Mouse (Mus musculus): ENCODE measurements around the gene Zfp821. TPM values are rescaled to one million over a fixed set of nuclear protein-coding genes. Genes with fewer than 3 reads are reported as not detected.

Zfp821 gene
- total RNA-seq (2023; ENCODE audit: inconsistent age): 22.5 to 28.0 TPM (median 25.2 TPM) in 4 replicates

DNA sequence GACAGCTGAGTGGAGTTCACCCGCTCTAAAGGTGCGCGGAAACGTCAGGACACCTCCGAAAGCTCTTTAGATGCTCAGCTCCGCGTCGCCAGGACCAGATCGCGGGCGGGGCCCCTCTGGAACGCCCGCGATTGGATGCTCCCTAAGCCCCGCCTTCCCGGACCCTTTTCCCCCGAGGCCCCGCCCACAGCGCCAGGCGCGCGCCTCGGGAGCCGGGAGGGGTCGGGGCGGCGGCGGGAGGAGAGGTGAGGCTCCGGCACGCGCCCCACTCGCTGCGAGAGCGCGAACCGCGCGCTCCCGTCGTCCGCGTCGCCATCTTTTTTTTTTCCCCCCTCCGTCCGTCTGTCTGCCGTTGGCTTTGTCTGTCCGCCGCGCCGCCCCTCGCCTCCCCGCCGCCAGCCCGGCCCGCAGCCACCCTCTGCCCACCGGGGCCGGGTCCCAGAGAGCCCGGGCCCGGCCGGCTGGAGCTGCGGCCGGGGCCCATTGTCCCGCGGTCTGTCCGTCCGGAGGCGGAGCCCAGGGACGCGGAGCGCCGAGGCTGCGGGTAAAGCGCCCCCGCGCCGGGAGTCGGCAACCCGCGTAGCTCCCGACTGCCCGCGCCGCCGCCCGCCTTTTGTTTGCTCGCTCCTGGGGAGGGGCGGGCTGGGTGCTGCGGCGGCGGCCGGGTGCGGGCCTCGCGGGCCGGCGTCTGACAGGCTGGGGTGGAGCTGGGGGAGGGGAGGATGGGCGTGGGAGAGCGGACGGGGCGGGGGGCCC lies at the start of gene Zfp821:
Zfp821 (plus strand) TSS at position 227 of the 756 bp plus-strand sequence.

DNA sequence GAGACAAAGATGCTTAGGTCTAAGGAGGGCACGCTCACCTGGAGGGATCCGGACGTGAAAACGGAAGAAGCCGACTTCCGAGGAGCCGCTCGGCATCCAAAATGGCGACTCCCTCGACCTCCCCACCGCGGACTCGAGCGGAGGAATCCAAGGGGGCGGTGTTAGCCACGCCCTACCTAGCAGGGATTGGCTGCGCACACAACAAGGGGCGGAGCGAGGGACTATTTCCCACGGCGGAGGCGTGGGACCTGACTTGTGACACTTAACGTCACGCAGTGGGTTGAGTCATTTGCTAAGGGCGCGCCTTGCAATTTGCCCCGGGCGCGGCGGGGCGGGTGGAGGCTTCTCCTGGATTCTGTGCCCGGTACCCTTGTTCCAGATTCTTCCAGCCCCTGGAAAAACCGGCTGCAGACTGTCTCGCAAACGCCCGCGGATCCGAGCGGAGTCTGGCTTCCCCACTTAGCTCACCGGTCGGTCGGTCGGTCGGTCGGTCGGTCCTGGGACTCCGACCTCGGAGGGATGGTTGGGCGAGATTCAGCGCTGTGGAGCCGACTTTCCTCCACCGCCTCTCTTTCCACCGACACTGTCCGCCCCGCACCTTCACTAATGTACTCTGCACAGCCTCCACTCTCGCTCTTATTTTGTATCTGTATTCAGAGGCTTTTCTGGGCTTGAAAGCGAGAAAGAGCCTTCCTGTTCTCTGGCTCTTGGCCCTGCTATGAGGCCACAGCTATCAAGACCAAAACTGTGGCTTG lies 12.0 kb upstream of the Zfp821 start, which contains the start of gene Ist1:
Ist1 (minus strand) TSS at position 115 of the 755 bp plus-strand sequence.

DNA sequence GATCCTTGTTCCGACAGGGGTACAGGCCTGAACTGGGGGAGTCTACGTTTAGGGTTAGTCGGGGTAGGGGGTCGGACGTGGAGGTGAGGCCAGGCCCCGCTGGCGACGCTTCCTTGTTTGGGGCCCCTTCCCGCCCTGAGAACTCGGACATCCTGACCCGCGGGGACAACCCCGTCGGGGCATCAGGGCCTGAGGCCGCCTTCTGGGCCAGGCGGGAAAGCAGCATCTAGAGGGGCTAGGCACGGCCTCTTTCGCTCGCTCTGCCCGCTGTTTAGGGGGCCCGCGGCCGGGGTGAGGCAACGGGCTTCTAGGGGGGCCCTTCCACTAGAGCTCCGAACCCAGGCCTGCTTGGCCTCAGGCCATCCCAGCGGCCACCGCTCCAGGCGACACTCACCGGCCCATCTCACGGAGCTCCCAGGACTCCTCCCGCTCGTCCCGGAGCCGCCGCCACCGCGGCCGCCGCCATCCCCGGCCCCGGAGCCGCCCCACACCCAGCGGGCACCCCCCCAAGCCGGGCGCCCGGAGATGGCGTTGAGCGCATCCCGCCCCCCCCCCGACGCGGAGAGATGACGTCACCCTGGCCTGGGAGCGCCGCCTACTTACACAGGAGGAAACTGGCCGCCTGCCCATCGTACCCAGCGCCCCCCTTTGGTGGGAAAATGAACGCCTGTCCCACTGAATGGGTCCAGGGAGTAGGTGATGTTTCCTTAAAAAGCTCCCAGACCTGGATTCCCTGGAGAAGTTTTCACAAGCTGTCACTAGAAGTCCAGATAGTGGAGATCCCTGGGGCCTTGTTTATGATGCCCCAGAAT lies 32.1 kb downstream of the Zfp821 start, which contains the start of gene Atxn1l:
Atxn1l (minus strand) TSS at position 503 of the 812 bp plus-strand sequence.

Other genes with a start within 250 kb of the Zfp821 start
- not detected in 4 replicates for gene Pmfbp1, start 211.5 kb upstream of the Zfp821 start, total RNA-seq (2023; ENCODE audit: inconsistent age)
- gene Dhx38, start 139.7 kb upstream of the Zfp821 start, total RNA-seq (2023; ENCODE audit: inconsistent age): 73.5 to 80.0 TPM (median 78.9 TPM) in 4 replicates
- 3.1 to 5.6 TPM (median 5.5 TPM) in 4 replicates for gene Txnl4b, start 139.7 kb upstream of the Zfp821 start, total RNA-seq (2023; ENCODE audit: inconsistent age)
- gene Hp, start 126.4 kb upstream of the Zfp821 start, total RNA-seq (2023; ENCODE audit: inconsistent age): 0.90 TPM in 1 of 4 replicates, not detected in the others
- 19.4 to 26.3 TPM (median 20.9 TPM) in 4 replicates for gene Dhodh, start 96.9 kb upstream of the Zfp821 start, total RNA-seq (2023; ENCODE audit: inconsistent age)
- 0.97 to 1.7 TPM (median 1.3 TPM) in 4 replicates for gene Pkd1l3, start 91.0 kb upstream of the Zfp821 start, total RNA-seq (2023; ENCODE audit: inconsistent age)
- gene Ist1, start 12.3 kb upstream of the Zfp821 start, total RNA-seq (2023; ENCODE audit: inconsistent age): 112 to 116 TPM (median 114 TPM) in 4 replicates
- gene Atxn1l, start 32.2 kb downstream of the Zfp821 start, total RNA-seq (2023; ENCODE audit: inconsistent age): 35.9 to 46.6 TPM (median 41.8 TPM) in 4 replicates
- gene Ap1g1, start 73.0 kb downstream of the Zfp821 start, total RNA-seq (2023; ENCODE audit: inconsistent age): 75.9 to 91.7 TPM (median 85.0 TPM) in 4 replicates
- 15.0 to 21.4 TPM (median 19.2 TPM) in 4 replicates for gene Phlpp2, start 163.0 kb downstream of the Zfp821 start, total RNA-seq (2023; ENCODE audit: inconsistent age)

Measured in B cell, adult (primary cell).